Mouse (Mus musculus): ENCODE data around the gene Fam162a. TPM values are rescaled to one million over a fixed set of nuclear protein-coding genes. Genes with fewer than 3 reads are reported as not detected.

The Fam162a gene
- 156 and 159 TPM in 2 replicates for polyA plus RNA-seq (2012; rRNA removed)

GRCm38 (mm10) chr16:36071450-36072379, at the start of gene Fam162a, which contains the start of gene Ccdc58:
Gene Fam162a (minus strand): TSS chr16:36071594.
Gene Ccdc58 (plus strand): TSS chr16:36071685.

GRCm38 (mm10) chr16:36040640-36041624, 30.5 kb downstream of the Fam162a start, which contains the start of gene Wdr5b:
Gene Wdr5b (plus strand): TSS chr16:36041190.

Other genes starting within 250 kb of the Fam162a start
- gene Parp14, start 200.1 kb downstream of the Fam162a start, polyA plus RNA-seq (2012; rRNA removed): 1.2 and 1.7 TPM in 2 replicates
- gene Parp9, start 133.1 kb downstream of the Fam162a start, polyA plus RNA-seq (2012; rRNA removed): 3.1 and 3.7 TPM in 2 replicates
- gene Dtx3l, start 132.4 kb downstream of the Fam162a start, polyA plus RNA-seq (2012; rRNA removed): 1.7 and 1.8 TPM in 2 replicates
- gene Kpna1, start 92.8 kb downstream of the Fam162a start, polyA plus RNA-seq (2012; rRNA removed): 29.4 and 34.6 TPM in 2 replicates
- 7.3 and 8.0 TPM in 2 replicates for gene Wdr5b, start 30.4 kb downstream of the Fam162a start, polyA plus RNA-seq (2012; rRNA removed)
- 31.8 and 33.9 TPM in 2 replicates for gene Ccdc58, start 91 bp upstream of the Fam162a start, polyA plus RNA-seq (2012; rRNA removed)
- 0.09 TPM in 1 of 2 replicates, not detected in the other for gene Csta1, start 59.6 kb upstream of the Fam162a start, polyA plus RNA-seq (2012; rRNA removed)
- 0.54 and 1.3 TPM in 2 replicates for gene Stfa2l1, start 85.2 kb upstream of the Fam162a start, polyA plus RNA-seq (2012; rRNA removed)
- 1.5 and 3.3 TPM in 2 replicates for gene Gm5483, start 112.6 kb upstream of the Fam162a start, polyA plus RNA-seq (2012; rRNA removed)
- not detected in 2 replicates for gene Gm5416, start 138.8 kb upstream of the Fam162a start, polyA plus RNA-seq (2012; rRNA removed)
- 0.65 and 0.76 TPM in 2 replicates for gene 2010005H15Rik, start 149.9 kb upstream of the Fam162a start, polyA plus RNA-seq (2012; rRNA removed)
- gene Stfa1, start 205.4 kb upstream of the Fam162a start, polyA plus RNA-seq (2012; rRNA removed): 1.3 and 3.1 TPM in 2 replicates

All from central nervous system, embryonic 14 days (tissue).